Mouse (Mus musculus): Measurements from ENCODE around the gene Ptprd.

Gene Ptprd

GRCm38 (mm10) chr4:76218065-76218464 is 1993.7 kb downstream of the Ptprd start:
- in situ Hi-C loops (cut with MboI, MseI): no loop called here

GRCm38 (mm10) chr4:76215141-76215540 is 1996.6 kb downstream of the Ptprd start:
- in situ Hi-C loops (cut with MboI, MseI): no loop called here

- in situ Hi-C loops (cut with MboI, MseI): no loop called here
Observed at GRCm38 (mm10) chr4:76199321-76199720, 2012.4 kb downstream of the Ptprd start.

- in situ Hi-C loops (cut with MboI, MseI): no loop called here
Observed at GRCm38 (mm10) chr4:76194762-76195161, 2017.0 kb downstream of the Ptprd start.

- in situ Hi-C loops (cut with MboI, MseI): no loop called here
Observed at GRCm38 (mm10) chr4:76193496-76193895, 2018.3 kb downstream of the Ptprd start.

GRCm38 (mm10) chr4:76192031-76192430 is 2019.7 kb downstream of the Ptprd start:
- in situ Hi-C loops (cut with MboI, MseI): no loop called here

- in situ Hi-C loops (cut with MboI, MseI): no loop called here
Observed at GRCm38 (mm10) chr4:76190788-76191187, 2021.0 kb downstream of the Ptprd start.

GRCm38 (mm10) chr4:76183095-76183494 is 2028.7 kb downstream of the Ptprd start:
- in situ Hi-C loops (cut with MboI, MseI): no loop called here

- in situ Hi-C loops (cut with MboI, MseI): loop anchor here (10.0 kb wide), 1 partner anchor 1525 kb away; no protein-coding TSS in a partner anchor
Observed at GRCm38 (mm10) chr4:76179497-76179896, 2032.3 kb downstream of the Ptprd start.

GRCm38 (mm10) chr4:76175086-76175485 is 2036.7 kb downstream of the Ptprd start:
- in situ Hi-C loops (cut with MboI, MseI): loop anchor here (10.0 kb wide), 1 partner anchor 1520 kb away; no protein-coding TSS in a partner anchor

- in situ Hi-C loops (cut with MboI, MseI): no loop called here
Observed at GRCm38 (mm10) chr4:76155750-76156149, 2056.0 kb downstream of the Ptprd start.

GRCm38 (mm10) chr4:76154190-76154589 is 2057.6 kb downstream of the Ptprd start:
- in situ Hi-C loops (cut with MboI, MseI): no loop called here

GRCm38 (mm10) chr4:76144925-76145324 is 2066.8 kb downstream of the Ptprd start:
- in situ Hi-C loops (cut with MboI, MseI): no loop called here

GRCm38 (mm10) chr4:76144333-76144732 is 2067.4 kb downstream of the Ptprd start:
- in situ Hi-C loops (cut with MboI, MseI): no loop called here

- in situ Hi-C loops (cut with MboI, MseI): no loop called here
Observed at GRCm38 (mm10) chr4:76137901-76138300, 2073.9 kb downstream of the Ptprd start.

GRCm38 (mm10) chr4:76136625-76137024 is 2075.1 kb downstream of the Ptprd start:
- in situ Hi-C loops (cut with MboI, MseI): no loop called here

GRCm38 (mm10) chr4:76091845-76092244 is 2119.9 kb downstream of the Ptprd start:
- in situ Hi-C loops (cut with MboI, MseI): no loop called here

- in situ Hi-C loops (cut with MboI, MseI): no loop called here
Observed at GRCm38 (mm10) chr4:76089866-76090265, 2121.9 kb downstream of the Ptprd start.

GRCm38 (mm10) chr4:76076051-76076450 is 2135.7 kb downstream of the Ptprd start:
- in situ Hi-C loops (cut with MboI, MseI): no loop called here

- in situ Hi-C loops (cut with MboI, MseI): no loop called here
Observed at GRCm38 (mm10) chr4:76073286-76073685, 2138.5 kb downstream of the Ptprd start.

GRCm38 (mm10) chr4:76071720-76072119 is 2140.0 kb downstream of the Ptprd start:
- in situ Hi-C loops (cut with MboI, MseI): no loop called here

- in situ Hi-C loops (cut with MboI, MseI): no loop called here
Observed at GRCm38 (mm10) chr4:76056836-76057235, 2154.9 kb downstream of the Ptprd start.

- in situ Hi-C loops (cut with MboI, MseI): no loop called here
Observed at GRCm38 (mm10) chr4:76045650-76046049, 2166.1 kb downstream of the Ptprd start.

- in situ Hi-C loops (cut with MboI, MseI): no loop called here
Observed at GRCm38 (mm10) chr4:76044802-76045201, 2167.0 kb downstream of the Ptprd start.
